18 mouse cellular contexts compared by ENCODE assay signal in genomic region chr2:153222130-153222529, GRCm38 (mm10).
"Had no signal": no experiment of that assay in that cellular context is flagged by ENCODE, and none has a peak within 500 bp of the region (broad histone marks: within the 10 kb centered on the region; RNA-seq: fewer than 3 reads in every experiment).

No protein-coding gene starts in this region.

- H3K27ac ChIP-seq: kidney, embryonic 15.5 days; limb, embryonic 12.5 days; lung, embryonic 15.5 days; macrophage; midbrain, embryonic 13.5 days; neural tube, embryonic 15.5 days had no signal

- ATAC-seq: intestine, embryonic 16.5 days; midbrain, embryonic 13.5 days had no signal

- H3K27me3 ChIP-seq: kidney, embryonic 15.5 days; limb, embryonic 12.5 days; lung, embryonic 15.5 days; midbrain, embryonic 13.5 days; neural tube, embryonic 15.5 days had no signal

- H3K36me3 ChIP-seq: kidney, embryonic 15.5 days; lung, embryonic 15.5 days had no signal

- H3K9me3 ChIP-seq: kidney, embryonic 15.5 days; limb, embryonic 12.5 days; lung, embryonic 15.5 days; midbrain, embryonic 13.5 days; neural tube, embryonic 15.5 days had no signal

- DNase-seq: kidney, adult 2 months; kidney, postnatal 14 days; layer of hippocampus, adult 9-11 months; layer of hippocampus, postnatal 36 days; lung, postnatal 14 days; retina, postnatal 1 day; right cerebral cortex, postnatal 4 days; spleen, adult 18-20 months; thymus, adult 18-20 months; thymus, postnatal 25 days had no signal

- H3K4me2 ChIP-seq: kidney, embryonic 15.5 days; limb, embryonic 12.5 days; lung, embryonic 15.5 days; midbrain, embryonic 13.5 days; neural tube, embryonic 15.5 days had no signal

- H3K4me3 ChIP-seq: kidney, embryonic 15.5 days; limb, embryonic 12.5 days; lung, embryonic 15.5 days; midbrain, embryonic 13.5 days; myocyte; neural tube, embryonic 15.5 days had no signal

- H3K9ac ChIP-seq: kidney, embryonic 15.5 days; limb, embryonic 12.5 days; lung, embryonic 15.5 days; midbrain, embryonic 13.5 days; neural tube, embryonic 15.5 days had no signal
